Comparison of ENCODE assay signal across 9 mouse cellular contexts in genomic region chr10:89521790-89522431, GRCm38 (mm10). TPM values are rescaled to one million over a fixed set of nuclear protein-coding genes. Genes with fewer than 3 reads are reported as not detected.
DNase-seq lines count a peak whose midpoint lies in the region; ATAC-seq lines count a peak whose summit lies in the region.
"Had no signal": no experiment of that assay in that cellular context is flagged by ENCODE, and none has a peak within 500 bp of the region (broad histone marks: within the 10 kb centered on the region; RNA-seq: fewer than 3 reads in every experiment).

No protein-coding gene starts in this region.

- H3K9ac ChIP-seq in liver, embryonic 12.5 days, result no peak overlapping the region
- no peak overlapping the region for H3K9ac ChIP-seq in stomach, embryonic 15.5 days
- no peak overlapping the region for H3K9ac ChIP-seq in forebrain, embryonic 13.5 days
- no peak overlapping the region for H3K9ac ChIP-seq in midbrain, embryonic 13.5 days (replicated peaks)

- H3K27ac ChIP-seq in liver, embryonic 12.5 days, result no peak overlapping the region
- no peak overlapping the region for H3K27ac ChIP-seq in stomach, embryonic 15.5 days
- no peak overlapping the region for H3K27ac ChIP-seq in forebrain, embryonic 13.5 days
- no peak overlapping the region for H3K27ac ChIP-seq in midbrain, embryonic 13.5 days

- H3K27me3 ChIP-seq in liver, embryonic 12.5 days (replicated peaks), result no peaks in the 10 kb centered on the region
- no peaks in the 10 kb centered on the region for H3K27me3 ChIP-seq in stomach, embryonic 15.5 days (replicated peaks)
- no peaks in the 10 kb centered on the region for H3K27me3 ChIP-seq in forebrain, embryonic 13.5 days
- no peaks in the 10 kb centered on the region for H3K27me3 ChIP-seq in midbrain, embryonic 13.5 days

- H3K4me3 ChIP-seq in liver, embryonic 12.5 days, result no peak overlapping the region
- H3K4me3 ChIP-seq in stomach, embryonic 15.5 days (replicated peaks), result no peak overlapping the region
- no peak overlapping the region for H3K4me3 ChIP-seq in forebrain, embryonic 13.5 days
- no peak overlapping the region for H3K4me3 ChIP-seq in midbrain, embryonic 13.5 days (replicated peaks)

- 43% methylated on average over 9 of the region's 9 CpGs for WGBS in liver, embryonic 12.5 days (ENCODE audit: insufficient replicate concordance)
- 71% methylated on average over 9 of the region's 9 CpGs for whole genome bisulfite sequencing in stomach, embryonic 15.5 days
- 91% methylated on average over 9 of the region's 9 CpGs for WGBS in forebrain, embryonic 13.5 days
- 91% methylated on average over 9 of the region's 9 CpGs for WGBS in midbrain, embryonic 13.5 days

- no peaks in the 10 kb centered on the region for H3K9me3 ChIP-seq in liver, embryonic 12.5 days (replicated peaks)
- H3K9me3 ChIP-seq in stomach, embryonic 15.5 days, result no peaks in the 10 kb centered on the region
- H3K9me3 ChIP-seq in forebrain, embryonic 13.5 days (replicated peaks), result no peaks in the 10 kb centered on the region
- H3K9me3 ChIP-seq in midbrain, embryonic 13.5 days, result no peaks in the 10 kb centered on the region

- H3K4me2 ChIP-seq in liver, embryonic 12.5 days, result no peak overlapping the region
- no peak overlapping the region for H3K4me2 ChIP-seq in stomach, embryonic 15.5 days
- no peak overlapping the region for H3K4me2 ChIP-seq in forebrain, embryonic 13.5 days
- no peak overlapping the region for H3K4me2 ChIP-seq in midbrain, embryonic 13.5 days (replicated peaks)

- H3K4me1 ChIP-seq in liver, embryonic 12.5 days, result peaks cover 6% of the 10 kb centered on the region
- no peaks in the 10 kb centered on the region for H3K4me1 ChIP-seq in stomach, embryonic 15.5 days
- no peaks in the 10 kb centered on the region for H3K4me1 ChIP-seq in forebrain, embryonic 13.5 days
- no peaks in the 10 kb centered on the region for H3K4me1 ChIP-seq in midbrain, embryonic 13.5 days (replicated peaks)

- peak; percentile 31 for DNase-seq in liver
- no peak for DNase-seq in cerebellum, postnatal 14 days

- no peak for ATAC-seq in liver, embryonic 12.5 days
- ATAC-seq in CD4-positive, CD25-positive, alpha-beta regulatory T cell, adult 4 months, result peak; percentile 29
- peak; percentile 78 for ATAC-seq in hematopoietic stem cell, adult 5-6 weeks (replicated peaks in 1 of 2; ENCODE audit: insufficient read depth in 1 of 2, low FRiP score in 2 of 2, low TSS enrichment in 1 of 2, low read depth in 1 of 2, poor library complexity in 2 of 2, severe bottlenecking in 2 of 2)
- ATAC-seq in stomach, embryonic 15.5 days (ENCODE audit: insufficient read depth, low FRiP score, low read depth), result peak; percentile 59; the same call in 1 of the 2 replicates
- ATAC-seq in forebrain, embryonic 13.5 days, result no peak
- no peak for ATAC-seq in midbrain, embryonic 13.5 days
- ATAC-seq: inflammation-experienced regulatory T-cells, adult 6 months had no signal

- H3K36me3 ChIP-seq in liver, embryonic 12.5 days, result no peaks in the 10 kb centered on the region
- H3K36me3 ChIP-seq in stomach, embryonic 15.5 days, result no peaks in the 10 kb centered on the region
- H3K36me3 ChIP-seq in forebrain, embryonic 13.5 days (ENCODE audit: poor library complexity, severe bottlenecking), result no peaks in the 10 kb centered on the region
- no peaks in the 10 kb centered on the region for H3K36me3 ChIP-seq in midbrain, embryonic 13.5 days

RNA-seq across cellular contexts. Expression of gene Nr1h4, which starts 11.5 kb away (rescaled TPM):
- 2.2 and 2.8 TPM in 2 replicates for polyA plus RNA-seq in liver, embryonic 12.5 days (2016; fragmentation: Nextera tagmentation; extraction: Ambion mirVana)
- polyA plus RNA-seq in CD4-positive, CD25-positive, alpha-beta regulatory T cell, adult 4 months (2017; shearing (Covaris generic)), result not detected
- total RNA-seq in hematopoietic stem cell, adult 5-6 weeks (2017), result not detected in 2 replicates
- polyA plus RNA-seq in stomach, embryonic 15.5 days (2015; fragmentation: Nextera tagmentation; extraction: Ambion mirVana), result 9.9 and 12.0 TPM in 2 replicates
- 0.10 TPM in 1 of 2 replicates, not detected in the other for polyA plus RNA-seq in forebrain, embryonic 13.5 days (2015; fragmentation: Nextera tagmentation; extraction: Ambion mirVana)
- 0.13 TPM in 1 of 2 replicates, not detected in the other for polyA plus RNA-seq in midbrain, embryonic 13.5 days (2015; fragmentation: Nextera tagmentation; extraction: Ambion mirVana)
- polyA plus RNA-seq: inflammation-experienced regulatory T-cells, adult 6 months had no signal

Comparison
In these comparisons a context has a peak if more than half of its experiments do, and no peak if none do; other contexts are left out.
1. ATAC-seq: peak in CD4-positive, CD25-positive, alpha-beta regulatory T cell, adult 4 months (single experiment), hematopoietic stem cell, adult 5-6 weeks (2 of 2) and stomach, embryonic 15.5 days (single experiment); none in liver, embryonic 12.5 days (single experiment), forebrain, embryonic 13.5 days (single experiment) and midbrain, embryonic 13.5 days (single experiment).